Mouse (Mus musculus): Measurements from ENCODE around the gene Olfr633. TPM values are rescaled to one million over a fixed set of nuclear protein-coding genes. Genes with fewer than 3 reads are reported as not detected.

The Olfr633 gene
- polyA plus RNA-seq, 1 experiment from 2014 or later: not detected

Other genes with a start within 250 kb of the Olfr633 start
- gene Olfr243, start 229.8 kb upstream of the Olfr633 start, polyA plus RNA-seq (2015; fragmentation: Nextera tagmentation; extraction: Ambion mirVana): not detected in 2 replicates
- not detected in 2 replicates for gene Olfr628, start 214.1 kb upstream of the Olfr633 start, polyA plus RNA-seq (2015; fragmentation: Nextera tagmentation; extraction: Ambion mirVana)
- gene Olfr629, start 199.5 kb upstream of the Olfr633 start, polyA plus RNA-seq (2015; fragmentation: Nextera tagmentation; extraction: Ambion mirVana): 0.08 and 0.17 TPM in 2 replicates
- not detected in 2 replicates for gene Olfr630, start 187.1 kb upstream of the Olfr633 start, polyA plus RNA-seq (2015; fragmentation: Nextera tagmentation; extraction: Ambion mirVana)
- not detected in 2 replicates for gene Olfr69, start 172.8 kb upstream of the Olfr633 start, polyA plus RNA-seq (2015; fragmentation: Nextera tagmentation; extraction: Ambion mirVana)
- not detected in 2 replicates for gene Olfr68, start 164.7 kb upstream of the Olfr633 start, polyA plus RNA-seq (2015; fragmentation: Nextera tagmentation; extraction: Ambion mirVana)
- gene Olfr67, start 152.6 kb upstream of the Olfr633 start, polyA plus RNA-seq (2015; fragmentation: Nextera tagmentation; extraction: Ambion mirVana): not detected in 2 replicates
- 49,070 and 53,102 TPM in 2 replicates for gene Hbb-bt, start 130.4 kb upstream of the Olfr633 start, polyA plus RNA-seq (2015; fragmentation: Nextera tagmentation; extraction: Ambion mirVana)
- 91,050 and 104,119 TPM in 2 replicates for gene Hbb-bs, start 116.3 kb upstream of the Olfr633 start, polyA plus RNA-seq (2015; fragmentation: Nextera tagmentation; extraction: Ambion mirVana)
- 0.32 and 0.36 TPM in 2 replicates for gene Hbb-bh2, start 103.9 kb upstream of the Olfr633 start, polyA plus RNA-seq (2015; fragmentation: Nextera tagmentation; extraction: Ambion mirVana)
- gene Hbb-bh1, start 101.3 kb upstream of the Olfr633 start, polyA plus RNA-seq (2015; fragmentation: Nextera tagmentation; extraction: Ambion mirVana): 367 and 436 TPM in 2 replicates
- gene Hbb-y, start 91.2 kb upstream of the Olfr633 start, polyA plus RNA-seq (2015; fragmentation: Nextera tagmentation; extraction: Ambion mirVana): 3,309 and 4,306 TPM in 2 replicates
- not detected in 2 replicates for gene Olfr66, start 58.2 kb upstream of the Olfr633 start, polyA plus RNA-seq (2015; fragmentation: Nextera tagmentation; extraction: Ambion mirVana)
- gene Olfr64, start 50.0 kb upstream of the Olfr633 start, polyA plus RNA-seq (2015; fragmentation: Nextera tagmentation; extraction: Ambion mirVana): not detected in 2 replicates
- gene Olfr65, start 41.0 kb upstream of the Olfr633 start, polyA plus RNA-seq (2015; fragmentation: Nextera tagmentation; extraction: Ambion mirVana): not detected in 2 replicates
- 0.12 TPM in 1 of 2 replicates, not detected in the other for gene Olfr631, start 15.6 kb upstream of the Olfr633 start, polyA plus RNA-seq (2015; fragmentation: Nextera tagmentation; extraction: Ambion mirVana)
- 0.21 and 0.33 TPM in 2 replicates for gene Olfr632, start 10.1 kb upstream of the Olfr633 start, polyA plus RNA-seq (2015; fragmentation: Nextera tagmentation; extraction: Ambion mirVana)
- gene Olfr635, start 26.7 kb downstream of the Olfr633 start, polyA plus RNA-seq (2015; fragmentation: Nextera tagmentation; extraction: Ambion mirVana): not detected in 2 replicates
- not detected in 2 replicates for gene Olfr638, start 54.3 kb downstream of the Olfr633 start, polyA plus RNA-seq (2015; fragmentation: Nextera tagmentation; extraction: Ambion mirVana)
- not detected in 2 replicates for gene Olfr639, start 72.9 kb downstream of the Olfr633 start, polyA plus RNA-seq (2015; fragmentation: Nextera tagmentation; extraction: Ambion mirVana)
- not detected in 2 replicates for gene Olfr640, start 81.1 kb downstream of the Olfr633 start, polyA plus RNA-seq (2015; fragmentation: Nextera tagmentation; extraction: Ambion mirVana)
- not detected in 2 replicates for gene Olfr641, start 91.0 kb downstream of the Olfr633 start, polyA plus RNA-seq (2015; fragmentation: Nextera tagmentation; extraction: Ambion mirVana)
- gene Olfr642, start 108.2 kb downstream of the Olfr633 start, polyA plus RNA-seq (2015; fragmentation: Nextera tagmentation; extraction: Ambion mirVana): not detected in 2 replicates
- not detected in 2 replicates for gene 4930516K23Rik, start 117.0 kb downstream of the Olfr633 start, polyA plus RNA-seq (2015; fragmentation: Nextera tagmentation; extraction: Ambion mirVana)
- gene Olfr644, start 127.4 kb downstream of the Olfr633 start, polyA plus RNA-seq (2015; fragmentation: Nextera tagmentation; extraction: Ambion mirVana): not detected in 2 replicates
- not detected in 2 replicates for gene Olfr645, start 141.0 kb downstream of the Olfr633 start, polyA plus RNA-seq (2015; fragmentation: Nextera tagmentation; extraction: Ambion mirVana)
- not detected in 2 replicates for gene Olfr646, start 160.4 kb downstream of the Olfr633 start, polyA plus RNA-seq (2015; fragmentation: Nextera tagmentation; extraction: Ambion mirVana)
- gene Ubqln5, start 185.4 kb downstream of the Olfr633 start, polyA plus RNA-seq (2015; fragmentation: Nextera tagmentation; extraction: Ambion mirVana): not detected in 2 replicates
- not detected in 2 replicates for gene Olfr643, start 193.0 kb downstream of the Olfr633 start, polyA plus RNA-seq (2015; fragmentation: Nextera tagmentation; extraction: Ambion mirVana)
- not detected in 2 replicates for gene Ubqln3, start 198.8 kb downstream of the Olfr633 start, polyA plus RNA-seq (2015; fragmentation: Nextera tagmentation; extraction: Ambion mirVana)
- gene Ubqlnl, start 206.1 kb downstream of the Olfr633 start, polyA plus RNA-seq (2015; fragmentation: Nextera tagmentation; extraction: Ambion mirVana): not detected in 2 replicates
- gene Olfm5, start 220.4 kb downstream of the Olfr633 start, polyA plus RNA-seq (2015; fragmentation: Nextera tagmentation; extraction: Ambion mirVana): 0.15 TPM in 1 of 2 replicates, not detected in the other
- 0.03 and 0.05 TPM in 2 replicates for gene Olfr648, start 239.0 kb downstream of the Olfr633 start, polyA plus RNA-seq (2015; fragmentation: Nextera tagmentation; extraction: Ambion mirVana)

Data from liver, embryonic 13.5 days (tissue).